Mouse (Mus musculus): ENCODE data around the gene Gpx3.
"Not testable (repeated sequence)": the region's sequence is repeated elsewhere in the genome, so short reads cannot be mapped to it uniquely, and the experiment has no call there.

Gpx3 gene

GRCm38 (mm10) chr11:54949717-54950116 lies 47.5 kb downstream of the Gpx3 start:
- DNase-seq: no peak

- DNase-seq: no peak
Measured at GRCm38 (mm10) chr11:54950684-54951083, 48.4 kb downstream of the Gpx3 start.

GRCm38 (mm10) chr11:54952651-54953050 lies 50.4 kb downstream of the Gpx3 start:
- no peak for DNase-seq

GRCm38 (mm10) chr11:54953993-54954446 lies 51.8 kb downstream of the Gpx3 start:
- no peak for DNase-seq

- no peak for DNase-seq
Measured at GRCm38 (mm10) chr11:54954716-54955115, 52.5 kb downstream of the Gpx3 start.

- DNase-seq: not testable (repeated sequence)
Measured at GRCm38 (mm10) chr11:54955400-54955734, 53.1 kb downstream of the Gpx3 start.

- peak; percentile 98 to 99 for DNase-seq
Measured at GRCm38 (mm10) chr11:54955735-54956480, 53.7 kb downstream of the Gpx3 start.

- no peak for DNase-seq
Measured at GRCm38 (mm10) chr11:54956912-54957311, 54.7 kb downstream of the Gpx3 start.

GRCm38 (mm10) chr11:54957708-54958107 lies 55.5 kb downstream of the Gpx3 start:
- DNase-seq: not testable (repeated sequence)

- no peak for DNase-seq
Measured at GRCm38 (mm10) chr11:54958571-54959073, 56.4 kb downstream of the Gpx3 start.

Measured in spleen, adult 18-20 months (tissue).